Mouse (Mus musculus): ENCODE data around the gene Cnpy4. TPM values are rescaled to one million over a fixed set of nuclear protein-coding genes. Genes with fewer than 3 reads are reported as not detected.

The Cnpy4 gene
- total and polyA plus RNA-seq, 3 experiments = 7.8 to 12.1 TPM; not detected in 1

DNA sequence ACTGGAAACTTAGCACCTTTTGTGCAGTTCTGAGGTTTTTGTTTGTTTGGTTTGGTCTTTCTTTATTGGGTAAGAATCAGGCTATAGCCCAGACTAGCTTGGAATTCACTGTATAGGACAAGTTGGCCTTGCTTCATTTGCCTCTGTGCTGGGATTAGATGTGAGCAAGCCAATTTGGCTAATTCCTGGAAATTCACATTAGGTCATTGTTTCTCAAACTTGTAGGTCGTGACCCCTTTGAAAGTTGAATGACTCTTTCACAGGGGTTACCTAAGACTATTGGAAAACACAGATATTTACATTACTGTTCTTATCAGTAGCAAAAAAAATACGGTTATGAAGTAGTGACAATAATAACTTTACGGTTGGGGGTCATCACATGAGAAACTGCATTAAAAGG is 32.9 kb upstream of the Cnpy4 start:
- no peak for DNase-seq (ENCODE audit: low read depth, low spot score)
- H3K9me3 ChIP-seq (replicated peaks; ENCODE audit: insufficient read depth, low read length) = no peaks in the 10 kb centered on the region
- no peak overlapping the region; the same call in 1 of the 2 replicates for H3K9ac ChIP-seq (ENCODE audit: control insufficient read depth, low read depth, low read length, poor library complexity, severe bottlenecking)
- no peak for TF ChIP-seq USF1 (IDR thresholded peaks at IDR 0.05; ENCODE audit: low read depth, low read length)
- TF ChIP-seq ZNF384 (IDR thresholded peaks at IDR 0.05; ENCODE audit: low read depth, low read length) = no peak
- TF ChIP-seq NELFE (IDR thresholded peaks at IDR 0.05; ENCODE audit: low read depth, low read length) = no peak
- no peak for TF ChIP-seq UBTF (IDR thresholded peaks at IDR 0.05; ENCODE audit: borderline replicate concordance, insufficient read depth, low read depth, low read length)
- TF ChIP-seq ZMIZ1 (IDR thresholded peaks at IDR 0.05; ENCODE audit: low read depth, low read length) = no peak
- no peak for TF ChIP-seq POLR2AphosphoS2 (IDR thresholded peaks at IDR 0.05; ENCODE audit: low read length)
- TF ChIP-seq SMC3 (IDR thresholded peaks at IDR 0.05; ENCODE audit: low read depth, low read length) = no peak
- no peak for TF ChIP-seq CHD2 (IDR thresholded peaks at IDR 0.05; ENCODE audit: low read length)
- no peak for TF ChIP-seq RCOR1 (IDR thresholded peaks at IDR 0.05; ENCODE audit: low read depth, low read length)
- TF ChIP-seq CTCF (IDR thresholded peaks at IDR 0.05 in 2 of 3, conservative IDR thresholded peaks at IDR 0.05 in 1 of 3; ENCODE audit: control insufficient read depth in 1 of 3, insufficient read depth in 1 of 3, low read depth in 2 of 3, low read length in 3 of 3, poor library complexity in 1 of 3, severe bottlenecking in 1 of 3) = no peak
- no peak for TF ChIP-seq ETS1 (IDR thresholded peaks at IDR 0.05; ENCODE audit: low read depth, low read length)
- no peak for TF ChIP-seq GATA1 (IDR thresholded peaks at IDR 0.05; ENCODE audit: low read depth, low read length)
- TF ChIP-seq ELF1 (IDR thresholded peaks at IDR 0.05; ENCODE audit: low read depth, low read length) = no peak
- TF ChIP-seq MYB (IDR thresholded peaks at IDR 0.05; ENCODE audit: low read depth, low read length) = no peak
- TF ChIP-seq BHLHE40 (IDR thresholded peaks at IDR 0.05; ENCODE audit: borderline replicate concordance, low read depth, low read length) = no peak
- no peak for TF ChIP-seq E2F4 (IDR thresholded peaks at IDR 0.05; ENCODE audit: borderline replicate concordance, low read depth, low read length)
- H3K27ac ChIP-seq (ENCODE audit: control insufficient read depth, low read depth, low read length) = no peak overlapping the region
- H3K79me2 ChIP-seq (ENCODE audit: control insufficient read depth, insufficient read depth, low read length, poor library complexity) = peaks cover 5% of the 10 kb centered on the region
- H3K27me3 ChIP-seq (ENCODE audit: control insufficient read depth in 1 of 2, insufficient read depth in 2 of 2, low read length in 2 of 2) = no peaks in the 10 kb centered on the region
- peaks cover 2 to 3% of the 10 kb centered on the region in 2 experiments for H3K36me3 ChIP-seq (ENCODE audit: control insufficient read depth in 1 of 2, insufficient read depth in 2 of 2, low read length in 2 of 2)
- peak overlapping the region in 1 of 2 experiments; percentile 79; a peak in 1 of 4 replicates for H3K4me3 ChIP-seq (ENCODE audit: control insufficient read depth in 1 of 2, insufficient read depth in 1 of 2, low read depth in 2 of 2, low read length in 2 of 2)
- peaks cover 0 to 4% of the 10 kb centered on the region in 2 experiments; a peak in 1 of 4 replicates for H3K4me1 ChIP-seq (ENCODE audit: control insufficient read depth in 1 of 2, insufficient read depth in 2 of 2, low read length in 2 of 2)

DNA sequence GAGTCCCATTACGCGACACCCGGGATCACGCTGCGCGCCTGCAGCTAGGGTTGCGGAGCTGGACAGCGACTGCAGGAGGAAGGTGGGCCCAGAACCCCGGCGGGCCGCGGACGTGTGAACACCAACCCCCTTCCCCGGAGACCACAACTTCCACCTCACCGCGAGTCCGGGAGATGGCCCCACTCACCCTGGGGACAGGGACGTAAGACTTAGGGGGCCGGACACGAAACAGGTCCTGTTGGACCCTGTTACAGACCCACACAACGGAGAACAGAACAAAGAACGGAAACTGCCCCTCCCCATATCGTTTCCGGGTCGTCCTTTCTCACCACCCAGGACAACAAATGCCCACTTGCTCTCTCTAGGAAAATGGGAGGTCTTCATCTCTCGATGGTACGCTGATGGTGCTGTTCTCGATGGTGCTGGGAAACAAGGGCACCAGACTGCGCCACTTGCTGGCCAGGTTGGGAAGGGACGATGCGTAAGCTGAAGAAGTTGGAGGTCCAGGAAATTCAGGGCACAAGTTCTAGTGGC is 31.8 kb upstream of the Cnpy4 start, which contains the start of gene Zfp113:
Zfp113 (minus strand) TSS at position 302 of the 534 bp plus-strand sequence.
- H3K4me1 ChIP-seq (ENCODE audit: control insufficient read depth in 1 of 2, insufficient read depth in 2 of 2, low read length in 2 of 2) = peaks cover 0 to 4% of the 10 kb centered on the region in 2 experiments; a peak in 1 of 4 replicates
- H3K36me3 ChIP-seq (ENCODE audit: control insufficient read depth in 1 of 2, insufficient read depth in 2 of 2, low read length in 2 of 2) = peaks cover 0 to 3% of the 10 kb centered on the region in 2 experiments; a peak in 3 of 4 replicates
- peak within 1 kb of the TSS; percentile 90 for H3K9ac ChIP-seq (ENCODE audit: control insufficient read depth, low read depth, low read length, poor library complexity, severe bottlenecking)
- DNase-seq (ENCODE audit: low read depth, low spot score) = peak; percentile 98
- H3K27ac ChIP-seq (ENCODE audit: control insufficient read depth, low read depth, low read length) = peak within 1 kb of the TSS; percentile 70
- H3K4me3 ChIP-seq (ENCODE audit: control insufficient read depth in 1 of 2, insufficient read depth in 1 of 2, low read depth in 2 of 2, low read length in 2 of 2) = peak within 1 kb of the TSS; percentile 79 to 96
- no peaks in the 10 kb centered on the region for H3K27me3 ChIP-seq (ENCODE audit: control insufficient read depth in 1 of 2, insufficient read depth in 2 of 2, low read length in 2 of 2)
- no peaks in the 10 kb centered on the region for H3K9me3 ChIP-seq (replicated peaks; ENCODE audit: insufficient read depth, low read length)
- H3K79me2 ChIP-seq (ENCODE audit: control insufficient read depth, insufficient read depth, low read length, poor library complexity) = peaks cover 5% of the 10 kb centered on the region
- peak; percentile 56; the same call in 1 of the 2 replicates for TF ChIP-seq TCF12 (IDR thresholded peaks at IDR 0.05; ENCODE audit: low read depth, low read length)
- peak; percentile 68; the same call in 1 of the 2 replicates for TF ChIP-seq ETS1 (IDR thresholded peaks at IDR 0.05; ENCODE audit: low read depth, low read length)
- TF ChIP-seq ELF1 (IDR thresholded peaks at IDR 0.05; ENCODE audit: low read depth, low read length) = peak; percentile 87
- TF ChIP-seq POLR2A (IDR thresholded peaks at IDR 0.05; ENCODE audit: control insufficient read depth in 1 of 2, insufficient read depth in 1 of 2, low read depth in 1 of 2, low read length in 2 of 2, poor library complexity in 1 of 2) = peak; percentile 43 to 86; a peak in 2 of 4 replicates
- TF ChIP-seq ZKSCAN1 (IDR thresholded peaks at IDR 0.05; ENCODE audit: low read depth, low read length) = no peak
- peak; percentile 97 for TF ChIP-seq MAZ (IDR thresholded peaks at IDR 0.05; ENCODE audit: low read depth, low read length)
- TF ChIP-seq RAD21 (IDR thresholded peaks at IDR 0.05; ENCODE audit: low read depth, low read length) = peak; percentile 59
- peak; percentile 86 for TF ChIP-seq TBP (IDR thresholded peaks at IDR 0.05; ENCODE audit: low read depth, low read length)
- no peak for TF ChIP-seq UBTF (IDR thresholded peaks at IDR 0.05; ENCODE audit: borderline replicate concordance, insufficient read depth, low read depth, low read length)
- TF ChIP-seq SIN3A (IDR thresholded peaks at IDR 0.05; ENCODE audit: low read length) = peak; percentile 99
- TF ChIP-seq NELFE (IDR thresholded peaks at IDR 0.05; ENCODE audit: low read depth, low read length) = peak; percentile 89
- TF ChIP-seq TAL1 (IDR thresholded peaks at IDR 0.05; ENCODE audit: low read length) = no peak
- TF ChIP-seq RCOR1 (IDR thresholded peaks at IDR 0.05; ENCODE audit: low read depth, low read length) = 0 out of 2 replicates have a peak, but pooled peaks have one; percentile 34
- TF ChIP-seq POLR2AphosphoS2 (IDR thresholded peaks at IDR 0.05; ENCODE audit: low read length) = peak; percentile 60; the same call in 1 of the 2 replicates
- peak; percentile 97 for TF ChIP-seq HCFC1 (IDR thresholded peaks at IDR 0.05; ENCODE audit: low read depth, low read length)
- TF ChIP-seq BHLHE40 (IDR thresholded peaks at IDR 0.05; ENCODE audit: borderline replicate concordance, low read depth, low read length) = no peak
- peak; percentile 85 to 97 (median 86) for TF ChIP-seq CTCF (IDR thresholded peaks at IDR 0.05 in 2 of 3, conservative IDR thresholded peaks at IDR 0.05 in 1 of 3; ENCODE audit: control insufficient read depth in 1 of 3, insufficient read depth in 1 of 3, low read depth in 2 of 3, low read length in 3 of 3, poor library complexity in 1 of 3, severe bottlenecking in 1 of 3)
- TF ChIP-seq MYC (IDR thresholded peaks at IDR 0.05; ENCODE audit: low read depth, low read length) = peak; percentile 82; the same call in 1 of the 2 replicates
- TF ChIP-seq ZC3H11A (IDR thresholded peaks at IDR 0.05; ENCODE audit: low read depth, low read length) = peak; percentile 39; the same call in 1 of the 2 replicates
- TF ChIP-seq CHD1 (IDR thresholded peaks at IDR 0.05; ENCODE audit: low read depth, low read length) = no peak
- peak; percentile 85 for TF ChIP-seq KAT2A (conservative IDR thresholded peaks at IDR 0.05; ENCODE audit: low read depth, low read length)
- TF ChIP-seq CHD2 (IDR thresholded peaks at IDR 0.05; ENCODE audit: low read length) = no peak

Measured in MEL (cell line).